Mouse (Mus musculus): ENCODE measurements around the gene Nlrp2. TPM values are rescaled to one million over a fixed set of nuclear protein-coding genes. Genes with fewer than 3 reads are reported as not detected.

Gene Nlrp2
- polyA plus RNA-seq (2012; ENCODE audit: insufficient read depth, insufficient read length, missing spikeins) = not detected in 2 replicates

DNA sequence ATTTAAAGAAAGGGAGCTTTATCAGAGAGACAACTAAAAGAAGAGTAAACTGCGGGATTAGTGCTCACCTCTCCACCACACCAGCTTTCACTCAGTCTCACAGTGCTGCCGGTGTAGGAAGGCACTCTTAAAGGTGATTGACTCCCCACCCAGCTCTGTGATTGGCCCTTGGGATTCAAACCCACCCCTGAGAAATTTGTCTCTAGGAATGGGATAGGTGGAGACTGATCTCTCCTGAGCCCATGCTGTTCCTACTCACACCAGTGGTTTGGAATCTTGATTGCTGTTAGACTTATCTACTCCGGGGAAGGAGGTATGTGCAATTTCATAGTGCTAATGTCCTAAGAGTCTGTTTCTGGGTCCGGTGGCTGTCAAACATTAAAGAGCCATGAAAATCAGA is at the start of gene Nlrp2:
Nlrp2 (minus strand) TSS at position 101 of the 400 bp plus-strand sequence.
- H3K27ac ChIP-seq (replicated peaks; ENCODE audit: low read depth, low read length) = no peak within 1 kb of the TSS
- no peaks in the 10 kb centered on the region for H3K4me1 ChIP-seq (ENCODE audit: control insufficient read depth, insufficient read depth, insufficient read length, low read length)
- H3K4me3 ChIP-seq (ENCODE audit: insufficient read depth, low read depth, low read length) = no peak within 1 kb of the TSS

DNA sequence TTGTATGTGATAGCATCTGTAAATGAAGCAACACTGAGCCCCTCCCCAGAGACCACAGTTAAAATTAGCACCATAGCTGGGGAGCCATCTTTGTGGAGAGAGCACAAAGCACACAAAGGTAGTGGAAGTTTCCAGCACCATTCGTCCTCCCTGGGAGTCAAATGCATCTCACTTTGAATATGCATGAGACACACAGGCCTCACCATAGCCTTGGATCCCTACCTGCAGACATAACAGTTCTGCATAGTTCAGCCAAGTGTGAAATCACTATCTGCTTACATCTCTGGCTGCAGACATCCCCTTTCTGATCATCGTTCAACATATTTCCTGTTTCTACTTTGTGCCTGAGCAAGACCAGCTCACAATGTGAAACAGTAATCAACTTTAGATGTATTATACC is 15.9 kb upstream of the Nlrp2 start:
- H3K4me3 ChIP-seq (ENCODE audit: insufficient read depth, low read depth, low read length) = no peak overlapping the region
- no peaks in the 10 kb centered on the region for H3K4me1 ChIP-seq (ENCODE audit: control insufficient read depth, insufficient read depth, insufficient read length, low read length)
- H3K27ac ChIP-seq (replicated peaks; ENCODE audit: low read depth, low read length) = no peak overlapping the region

DNA sequence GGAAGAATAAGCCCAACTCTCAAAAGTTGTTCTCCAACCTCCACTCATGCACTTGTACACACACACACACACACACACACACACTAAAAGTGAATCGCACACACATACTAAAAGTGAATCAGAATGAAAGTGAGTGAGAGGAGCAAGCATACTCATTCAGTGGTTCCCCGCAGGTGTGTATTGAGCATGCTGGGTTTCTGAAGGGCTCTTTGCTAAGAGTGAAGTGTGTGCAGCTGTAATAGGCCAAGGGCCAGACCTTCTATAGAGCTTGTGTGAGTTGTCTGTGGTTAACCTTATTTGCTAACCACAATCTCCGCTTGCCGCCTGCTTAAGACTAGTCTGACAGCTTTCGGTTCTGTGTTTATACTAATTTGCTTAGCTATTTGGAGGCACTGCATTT is 12.8 kb upstream of the Nlrp2 start:
- Histone ChIP-seq H3K4me3 (ENCODE audit: insufficient read depth, low read depth, low read length) (no peak overlapping the region), H3K27ac (replicated peaks; ENCODE audit: low read depth, low read length) (no peak overlapping the region), H3K4me1 (ENCODE audit: control insufficient read depth, insufficient read depth, insufficient read length, low read length) (no peaks in the 10 kb centered on the region)

DNA sequence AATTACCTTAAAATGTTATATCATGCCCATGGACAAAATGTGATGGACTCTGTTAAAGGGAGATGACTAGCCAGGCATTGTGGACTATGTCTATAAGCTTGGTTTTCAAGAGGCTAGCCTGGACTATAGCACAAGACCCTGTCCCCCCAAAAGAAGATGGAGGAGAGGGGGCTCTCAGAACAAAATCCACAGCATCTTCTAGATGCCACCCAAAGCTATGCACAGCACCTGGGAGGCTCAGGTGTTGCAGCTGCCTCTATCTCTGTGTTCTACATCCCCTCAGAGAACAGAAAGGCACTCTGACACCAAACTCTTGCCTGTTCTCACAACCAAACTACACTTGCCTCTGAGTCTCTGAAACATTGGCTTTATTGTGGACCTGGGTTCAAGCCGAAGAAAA is 598 bp downstream of the Nlrp2 start, which contains the start of gene Gm5065:
Gm5065 (plus strand) TSS at position 301 of the 400 bp plus-strand sequence.
- no peak within 1 kb of the TSS for H3K4me3 ChIP-seq (ENCODE audit: insufficient read depth, low read depth, low read length)
- H3K27ac ChIP-seq (replicated peaks; ENCODE audit: low read depth, low read length) = no peak within 1 kb of the TSS

DNA sequence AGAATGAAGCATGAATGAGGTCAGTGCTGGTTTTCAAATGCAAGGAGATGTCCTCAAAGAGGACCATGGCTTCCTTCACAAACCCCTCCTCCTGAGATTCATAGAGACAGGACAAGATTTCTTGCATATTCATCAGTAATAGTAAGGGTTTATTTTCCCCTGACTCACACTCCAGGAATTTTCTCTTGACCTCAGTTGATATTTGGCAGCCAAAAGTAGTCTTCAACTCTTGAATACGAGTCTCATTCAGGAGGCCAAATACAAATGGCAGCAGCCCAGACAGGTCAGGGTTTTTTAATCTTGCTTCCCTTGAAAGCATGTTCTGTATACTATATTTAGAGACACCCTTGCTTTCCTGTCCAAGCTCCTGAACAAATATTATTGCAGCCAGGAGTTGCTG is 23.3 kb downstream of the Nlrp2 start:
- no peak overlapping the region for H3K4me3 ChIP-seq (ENCODE audit: insufficient read depth, low read depth, low read length)
- no peak overlapping the region for H3K27ac ChIP-seq (replicated peaks; ENCODE audit: low read depth, low read length)
- H3K4me1 ChIP-seq (ENCODE audit: control insufficient read depth, insufficient read depth, insufficient read length, low read length) = no peaks in the 10 kb centered on the region

More for the DNA sequence above, 598 bp downstream of the Nlrp2 start, which contains the start of gene Gm5065:
- H3K4me1 ChIP-seq (ENCODE audit: control insufficient read depth, insufficient read depth, insufficient read length, low read length) = no peaks in the 10 kb centered on the region

DNA sequence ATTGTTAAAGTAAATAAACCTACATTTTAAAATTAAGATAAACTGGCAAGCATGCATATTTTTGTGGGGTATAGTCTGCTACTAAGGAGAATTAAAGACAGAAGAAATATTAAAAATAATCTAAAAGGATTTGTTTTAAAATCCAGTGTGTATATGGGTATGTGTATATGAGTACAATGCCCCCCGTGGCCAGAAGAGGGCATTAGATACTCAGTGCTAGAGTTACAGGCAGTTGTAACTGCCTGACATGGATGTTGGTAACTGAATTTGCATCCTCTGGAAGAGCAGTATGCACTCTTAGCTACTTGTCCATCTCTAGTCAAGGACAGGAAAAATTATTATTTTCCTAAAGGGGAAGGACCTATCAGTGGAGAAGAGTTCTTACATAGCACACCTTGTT is 62.6 kb downstream of the Nlrp2 start:
- no peaks in the 10 kb centered on the region for H3K4me1 ChIP-seq (ENCODE audit: control insufficient read depth, insufficient read depth, insufficient read length, low read length)
- H3K27ac ChIP-seq (replicated peaks; ENCODE audit: low read depth, low read length) = no peak overlapping the region
- no peak overlapping the region for H3K4me3 ChIP-seq (ENCODE audit: insufficient read depth, low read depth, low read length)

DNA sequence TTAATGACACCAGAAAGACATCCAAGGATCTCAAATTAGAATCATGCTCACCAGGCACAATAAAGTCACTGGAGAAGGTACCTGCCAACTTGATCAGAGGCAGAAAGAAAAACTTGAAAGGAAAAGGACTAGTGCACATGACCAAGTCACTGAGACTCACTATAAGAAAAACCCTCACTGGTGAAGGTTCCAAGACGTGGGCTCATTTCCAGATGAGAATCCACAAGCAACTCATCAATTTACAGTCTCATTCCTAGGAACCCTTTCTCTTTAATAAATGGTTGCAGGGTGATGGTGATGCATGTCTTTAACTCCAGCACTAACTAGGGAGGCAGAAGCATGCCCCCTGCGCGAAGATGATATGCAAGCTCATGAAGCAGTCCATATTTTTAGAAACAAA is 87.8 kb downstream of the Nlrp2 start:
- Histone ChIP-seq H3K4me3 (ENCODE audit: insufficient read depth, low read depth, low read length) (no peak overlapping the region), H3K27ac (replicated peaks; ENCODE audit: low read depth, low read length) (no peak overlapping the region), H3K4me1 (ENCODE audit: control insufficient read depth, insufficient read depth, insufficient read length, low read length) (no peaks in the 10 kb centered on the region)

Other genes with a start within 250 kb of the Nlrp2 start
- gene Rfpl4, start 234.1 kb downstream of the Nlrp2 start, polyA plus RNA-seq (2012; ENCODE audit: insufficient read depth, insufficient read length, missing spikeins) = not detected in 2 replicates
- gene Rasl2-9, start 225.1 kb downstream of the Nlrp2 start, polyA plus RNA-seq (2012; ENCODE audit: insufficient read depth, insufficient read length, missing spikeins) = 7.6 and 8.1 TPM in 2 replicates
- gene Vmn1r55, start 201.4 kb downstream of the Nlrp2 start, polyA plus RNA-seq (2012; ENCODE audit: insufficient read depth, insufficient read length, missing spikeins) = not detected in 2 replicates
- gene Vmn1r56, start 154.3 kb downstream of the Nlrp2 start, polyA plus RNA-seq (2012; ENCODE audit: insufficient read depth, insufficient read length, missing spikeins) = not detected in 2 replicates
- not detected in 2 replicates for gene Vmn1r57, start 132.5 kb downstream of the Nlrp2 start, polyA plus RNA-seq (2012; ENCODE audit: insufficient read depth, insufficient read length, missing spikeins)
- not detected in 2 replicates for gene Gm5065, start 498 bp downstream of the Nlrp2 start, polyA plus RNA-seq (2012; ENCODE audit: insufficient read depth, insufficient read length, missing spikeins)
- not detected in 2 replicates for gene Vmn1r58, start 62.4 kb upstream of the Nlrp2 start, polyA plus RNA-seq (2012; ENCODE audit: insufficient read depth, insufficient read length, missing spikeins)
- gene Vmn1r59, start 105.7 kb upstream of the Nlrp2 start, polyA plus RNA-seq (2012; ENCODE audit: insufficient read depth, insufficient read length, missing spikeins) = not detected in 2 replicates
- not detected in 2 replicates for gene Vmn2r28, start 142.9 kb upstream of the Nlrp2 start, polyA plus RNA-seq (2012; ENCODE audit: insufficient read depth, insufficient read length, missing spikeins)
- gene Vmn1r60, start 196.3 kb upstream of the Nlrp2 start, polyA plus RNA-seq (2012; ENCODE audit: insufficient read depth, insufficient read length, missing spikeins) = not detected in 2 replicates